Mouse (Mus musculus) testis, postnatal 14 days (tissue): ENCODE data around the gene Mcu.

ENCODE experiments used
- DNase-seq: peaks from one replicate; pipeline ENCODE4 v3.0.0; 2021; ENCODE audit warnings: low spot score

Gene Mcu

GRCm38 (mm10) chr10:59489411-59489810 lies 127.1 kb downstream of the Mcu start:
- no peak for DNase-seq

- DNase-seq = no peak
These were observed 129.1 kb downstream of the Mcu start for GRCm38 (mm10) chr10:59487351-59487750.

- DNase-seq = no peak
These were observed 132.2 kb downstream of the Mcu start for GRCm38 (mm10) chr10:59484318-59484717.

- DNase-seq = no peak
These were observed 135.1 kb downstream of the Mcu start for GRCm38 (mm10) chr10:59481381-59481780.

- no peak for DNase-seq
These were observed 146.0 kb downstream of the Mcu start for GRCm38 (mm10) chr10:59470451-59470850.

GRCm38 (mm10) chr10:59467297-59467696 lies 149.2 kb downstream of the Mcu start:
- DNase-seq = no peak

- DNase-seq = no peak
These were observed 149.9 kb downstream of the Mcu start for GRCm38 (mm10) chr10:59466626-59467025.

GRCm38 (mm10) chr10:59465546-59465945 lies 150.9 kb downstream of the Mcu start:
- no peak for DNase-seq

GRCm38 (mm10) chr10:59462307-59462706 lies 154.2 kb downstream of the Mcu start:
- no peak for DNase-seq

- no peak for DNase-seq
These were observed 156.7 kb downstream of the Mcu start for GRCm38 (mm10) chr10:59459767-59460166.

- DNase-seq = no peak
These were observed 161.9 kb downstream of the Mcu start for GRCm38 (mm10) chr10:59454631-59455030.

GRCm38 (mm10) chr10:59451839-59452238 lies 164.7 kb downstream of the Mcu start:
- DNase-seq = no peak

- no peak for DNase-seq
These were observed 168.9 kb downstream of the Mcu start for GRCm38 (mm10) chr10:59447546-59447945.

GRCm38 (mm10) chr10:59446911-59447437 lies 169.5 kb downstream of the Mcu start:
- no peak for DNase-seq

- DNase-seq = no peak
These were observed 171.9 kb downstream of the Mcu start for GRCm38 (mm10) chr10:59444635-59445034.

- no peak for DNase-seq
These were observed 172.4 kb downstream of the Mcu start for GRCm38 (mm10) chr10:59444106-59444505.

- peak; percentile 22 for DNase-seq
These were observed 173.3 kb downstream of the Mcu start for GRCm38 (mm10) chr10:59443212-59443611.

- DNase-seq = no peak
These were observed 174.8 kb downstream of the Mcu start, which contains the start of gene Oit3 for GRCm38 (mm10) chr10:59441735-59442134. Oit3 (minus strand) TSS chr10:59441778.

- DNase-seq = no peak
These were observed 176.3 kb downstream of the Mcu start for GRCm38 (mm10) chr10:59440177-59440576.

GRCm38 (mm10) chr10:59439508-59439931 lies 177.0 kb downstream of the Mcu start:
- DNase-seq = no peak

- no peak for DNase-seq
These were observed 177.8 kb downstream of the Mcu start for GRCm38 (mm10) chr10:59438651-59439050.

GRCm38 (mm10) chr10:59435746-59436145 lies 180.7 kb downstream of the Mcu start:
- DNase-seq = no peak

- no peak for DNase-seq
These were observed 185.7 kb downstream of the Mcu start for GRCm38 (mm10) chr10:59430701-59431218.

GRCm38 (mm10) chr10:59429448-59430135 lies 186.9 kb downstream of the Mcu start:
- no peak for DNase-seq
